Mouse (Mus musculus) ovary, adult 18-20 months (tissue): ENCODE measurements at regions not wholly inside any gene's neighbourhood (a gene's known extent, or its start where the extent isn't known, plus 50 kb on each side); places are given as distances from the start of the nearest gene placed in this dataset.

Experiments used
- DNase-seq: peaks from one replicate; pipeline ENCODE4 v3.0.0; 2022; ENCODE audit warnings: low spot score, mixed read lengths

- no peak for DNase-seq
Observed at GRCm38 (mm10) chr7:71648314-71648713, 297.0 kb upstream of the Gm10295 start.

- DNase-seq = no peak
Observed at GRCm38 (mm10) chr7:71646944-71647343, 295.7 kb upstream of the Gm10295 start.

DNA sequence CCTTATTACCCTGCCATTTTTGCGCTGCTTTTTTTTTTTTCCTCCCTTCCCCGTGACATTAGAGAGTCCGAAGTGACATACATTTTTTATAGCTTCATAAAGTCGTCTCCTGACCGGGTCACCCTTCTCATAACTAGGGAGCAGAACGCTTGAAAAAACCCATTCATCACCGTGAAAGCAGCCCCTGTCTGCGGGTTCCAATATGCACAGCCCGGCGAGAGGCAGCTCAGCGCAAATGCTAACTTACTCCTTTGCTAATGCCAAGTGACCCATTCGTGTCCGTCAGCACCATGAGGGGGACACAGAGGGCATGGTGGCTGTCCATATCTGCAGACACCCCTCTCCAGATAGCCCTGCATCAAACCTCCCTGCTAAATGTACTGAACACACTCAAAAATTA lies 271.8 kb upstream of the Gm10295 start:
- DNase-seq = no peak

DNA sequence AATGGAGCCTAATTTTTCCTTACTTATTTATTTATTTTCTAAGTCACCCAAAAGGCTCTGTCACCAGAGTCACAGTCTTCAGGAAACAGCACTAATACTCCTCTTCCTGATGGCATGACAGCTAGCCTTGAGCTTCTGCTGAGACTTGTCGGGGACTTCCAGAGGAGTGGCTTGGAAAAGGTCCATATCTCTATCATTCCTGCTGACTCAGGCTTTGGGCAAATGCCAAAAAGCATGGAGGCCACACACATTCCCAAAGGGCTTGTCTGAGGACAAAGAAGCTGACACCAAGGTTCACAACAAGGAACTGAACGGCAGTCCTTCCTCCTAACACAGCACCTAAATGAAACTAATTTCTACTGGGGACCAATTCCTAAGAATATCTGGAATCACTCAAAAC lies 251.9 kb upstream of the Gm10295 start:
- DNase-seq = peak; percentile 62

DNA sequence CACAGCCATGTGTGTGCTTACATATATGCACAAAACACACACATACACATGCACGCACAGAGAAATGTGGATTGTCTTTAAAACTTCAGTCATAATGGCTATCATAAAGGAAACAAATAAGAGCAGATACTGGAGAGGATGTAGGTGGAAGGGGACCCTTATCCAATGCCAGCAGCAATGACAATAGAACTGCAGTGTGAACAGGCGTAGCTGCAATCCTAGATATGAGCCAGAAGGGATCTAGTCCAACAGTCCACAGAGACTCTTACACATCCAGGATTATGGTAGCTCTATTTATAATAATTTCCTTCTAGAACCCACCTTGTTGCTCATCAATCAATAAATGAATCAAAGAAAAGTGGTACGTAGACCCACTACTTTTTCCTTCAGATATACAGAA lies 245.5 kb upstream of the Gm10295 start:
- no peak for DNase-seq

GRCm38 (mm10) chr7:71587626-71588025 lies 236.3 kb upstream of the Gm10295 start:
- DNase-seq = no peak

GRCm38 (mm10) chr7:71583443-71584055 lies 232.3 kb upstream of the Gm10295 start:
- peak; percentile 56 for DNase-seq

DNA sequence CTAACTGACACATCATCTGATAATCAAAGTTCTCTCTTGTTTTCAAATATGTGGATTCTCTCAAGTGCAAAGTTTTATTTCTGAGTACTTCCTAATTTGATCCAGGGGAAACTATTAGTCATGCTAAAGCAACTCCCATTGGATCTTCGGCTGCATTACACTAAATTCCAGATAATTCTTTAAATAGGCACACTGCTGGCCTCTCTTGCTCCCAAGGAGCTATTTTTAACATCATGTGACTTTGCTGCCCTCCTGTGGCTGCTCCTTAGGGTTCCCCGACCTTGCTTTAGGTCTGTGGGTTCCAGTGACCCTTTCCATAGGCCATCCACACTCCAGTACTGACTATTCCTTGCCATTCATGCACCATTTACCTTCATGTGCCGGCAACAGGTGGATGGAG lies 230.5 kb upstream of the Gm10295 start:
- peak; percentile 43 for DNase-seq

DNA sequence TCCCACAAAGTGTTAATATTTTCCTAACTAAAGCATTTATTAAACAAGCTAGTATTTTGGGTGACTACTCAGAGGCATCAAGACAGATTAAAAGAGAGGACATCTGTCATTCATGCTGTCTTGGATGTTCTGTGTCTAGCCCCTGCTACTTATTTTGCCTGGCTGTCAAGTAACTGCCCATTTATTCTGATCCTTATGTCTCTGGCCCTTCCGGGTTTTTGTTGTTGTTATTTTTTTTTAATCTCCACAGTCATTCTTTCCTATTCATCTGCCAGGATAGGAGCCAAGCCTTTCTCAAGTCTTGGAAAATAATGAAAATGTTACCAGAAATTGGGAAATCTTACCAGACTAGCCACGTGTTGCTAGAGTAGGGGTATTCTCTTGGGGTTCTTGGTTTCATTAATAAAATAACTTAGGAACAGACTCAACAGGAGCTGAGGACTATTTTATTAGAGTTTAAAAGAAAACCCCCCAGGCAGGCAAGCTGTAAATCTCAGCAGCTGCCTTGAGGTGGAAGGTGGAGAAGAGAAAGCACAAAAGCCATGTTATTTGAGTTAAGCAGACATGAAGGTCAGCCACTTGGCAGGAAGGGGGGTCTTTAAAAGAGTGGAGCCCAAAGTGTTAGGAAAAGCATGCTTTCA lies 209.1 kb upstream of the Gm10295 start:
- no peak for DNase-seq

- no peak for DNase-seq
Observed at GRCm38 (mm10) chr7:71556473-71556872, 205.2 kb upstream of the Gm10295 start.

- DNase-seq = no peak
Observed at GRCm38 (mm10) chr7:71555476-71555875, 204.2 kb upstream of the Gm10295 start.

GRCm38 (mm10) chr7:71546606-71547213 lies 195.4 kb upstream of the Gm10295 start:
- DNase-seq = no peak

GRCm38 (mm10) chr7:71541467-71541866 lies 190.2 kb upstream of the Gm10295 start:
- DNase-seq = no peak

- DNase-seq = no peak
Observed at GRCm38 (mm10) chr7:71533109-71533508, 181.8 kb upstream of the Gm10295 start.

DNA sequence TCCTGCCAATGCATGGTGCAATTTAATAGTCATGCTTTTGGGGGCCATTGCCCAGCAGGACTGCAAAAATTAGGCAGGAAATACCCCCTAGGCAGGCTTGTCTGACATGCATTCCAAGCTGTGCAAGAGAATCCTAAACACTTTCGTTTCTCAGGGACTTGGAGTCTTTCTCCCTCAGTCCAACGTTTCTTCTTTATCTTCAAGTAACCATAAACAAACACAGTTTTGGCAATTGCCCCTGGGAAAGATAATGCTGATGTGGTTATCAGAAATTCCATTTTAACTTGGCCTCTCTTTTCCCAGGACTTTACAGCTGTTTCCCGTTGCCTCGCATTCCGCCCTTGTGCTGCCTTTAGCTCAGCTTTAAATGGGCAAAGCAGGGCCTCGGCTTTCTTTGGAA lies 180.2 kb upstream of the Gm10295 start:
- peak; percentile 44 for DNase-seq

- DNase-seq = no peak
Observed at GRCm38 (mm10) chr7:71530922-71531321, 179.6 kb upstream of the Gm10295 start.

GRCm38 (mm10) chr7:71526152-71526551 lies 174.9 kb upstream of the Gm10295 start:
- DNase-seq = no peak

DNA sequence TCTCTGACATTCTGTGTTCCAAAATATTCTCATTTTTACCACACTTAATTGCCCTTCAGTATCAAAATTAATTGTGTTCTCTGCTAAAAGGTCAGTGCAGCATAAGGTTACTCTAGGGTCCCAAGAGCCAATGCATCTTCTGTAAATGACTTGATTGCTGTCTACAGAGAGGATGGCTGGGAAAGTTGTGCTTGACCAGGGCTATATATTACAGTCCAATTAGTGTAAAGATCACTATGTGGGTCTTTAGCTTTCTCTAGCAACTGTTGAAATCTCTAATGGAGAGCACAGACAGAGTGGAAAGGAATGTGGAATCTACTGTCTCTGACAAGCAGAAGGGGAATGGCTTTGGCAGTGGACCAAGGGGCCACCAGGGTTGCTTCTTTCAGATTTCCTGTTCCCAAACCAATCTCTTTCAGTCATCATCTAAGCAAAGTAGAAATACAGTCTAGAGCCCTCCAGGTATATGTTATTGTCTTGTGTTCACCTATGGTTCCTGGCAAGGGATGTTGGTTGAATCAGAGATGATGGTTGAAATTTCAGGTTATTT lies 173.4 kb upstream of the Gm10295 start:
- no peak for DNase-seq

- DNase-seq = no peak
Observed at GRCm38 (mm10) chr7:71524119-71524518, 172.8 kb upstream of the Gm10295 start.

GRCm38 (mm10) chr7:71507379-71507778 lies 156.1 kb upstream of the Gm10295 start:
- no peak for DNase-seq

- DNase-seq = no peak
Observed at GRCm38 (mm10) chr7:71500719-71501118, 149.4 kb upstream of the Gm10295 start.

- no peak for DNase-seq
Observed at GRCm38 (mm10) chr7:71498123-71498522, 146.8 kb upstream of the Gm10295 start.

- no peak for DNase-seq
Observed at GRCm38 (mm10) chr7:71491128-71491527, 139.8 kb upstream of the Gm10295 start.
